Mouse (Mus musculus): Measurements from ENCODE around the gene Cbx2. TPM values are rescaled to one million over a fixed set of nuclear protein-coding genes. Genes with fewer than 3 reads are reported as not detected.
A peak's percentile ranks its signal among the peaks of the same experiment; 100 is the strongest.

Cbx2 gene
- polyA plus RNA-seq, 1 experiment from 2014 or later, result 3.0 TPM

- H3K9me3 ChIP-seq (replicated peaks), result no peaks in the 10 kb centered on the region
- 4% methylated on average over 34 of the region's 35 CpGs for WGBS (ENCODE audit: insufficient replicate concordance)
- ATAC-seq (ENCODE audit: insufficient read depth), result no peak
- H3K27ac ChIP-seq (replicated peaks), result no peak overlapping the region
- peak overlapping the region; percentile 22; the same call in 1 of the 2 replicates for H3K4me3 ChIP-seq (replicated peaks)
- peaks cover 48% of the 10 kb centered on the region for H3K4me1 ChIP-seq (replicated peaks)
- H3K4me2 ChIP-seq, result peak overlapping the region; percentile 53
- no peaks in the 10 kb centered on the region for H3K36me3 ChIP-seq (replicated peaks)
- no peak overlapping the region for H3K9ac ChIP-seq
- H3K27me3 ChIP-seq, result peaks cover 100% of the 10 kb centered on the region
These were observed 31.1 kb downstream of the Cbx2 start for GRCm38 (mm10) chr11:119053738-119054350.

GRCm38 (mm10) chr11:119054351-119055345 is 31.9 kb downstream of the Cbx2 start:
- Histone ChIP-seq H3K4me2 (peak overlapping the region; percentile 13), H3K9me3 (replicated peaks) (no peaks in the 10 kb centered on the region), H3K36me3 (replicated peaks) (no peaks in the 10 kb centered on the region), H3K27me3 (peaks cover 100% of the 10 kb centered on the region), H3K27ac (replicated peaks) (no peak overlapping the region), H3K4me1 (replicated peaks) (peaks cover 49% of the 10 kb centered on the region), H3K9ac (no peak overlapping the region), H3K4me3 (replicated peaks) (no peak overlapping the region)
- ATAC-seq (ENCODE audit: insufficient read depth), result no peak
- WGBS (ENCODE audit: insufficient replicate concordance), result 4% methylated on average over 47 of the region's 47 CpGs

GRCm38 (mm10) chr11:119055571-119056131 is 32.9 kb downstream of the Cbx2 start:
- H3K27ac ChIP-seq (replicated peaks), result no peak overlapping the region
- no peaks in the 10 kb centered on the region for H3K36me3 ChIP-seq (replicated peaks)
- H3K9ac ChIP-seq, result no peak overlapping the region
- no peaks in the 10 kb centered on the region for H3K9me3 ChIP-seq (replicated peaks)
- peaks cover 49% of the 10 kb centered on the region for H3K4me1 ChIP-seq (replicated peaks)
- H3K4me2 ChIP-seq, result peak overlapping the region; percentile 79
- H3K4me3 ChIP-seq (replicated peaks), result peak overlapping the region; percentile 55; the same call in 1 of the 2 replicates
- H3K27me3 ChIP-seq, result peaks cover 100% of the 10 kb centered on the region
- no peak for ATAC-seq (ENCODE audit: insufficient read depth)
- 1% methylated on average over 32 of the region's 32 CpGs for WGBS (ENCODE audit: insufficient replicate concordance)

GRCm38 (mm10) chr11:119056301-119057211 is 33.8 kb downstream of the Cbx2 start:
- H3K9me3 ChIP-seq (replicated peaks), result no peaks in the 10 kb centered on the region
- H3K36me3 ChIP-seq (replicated peaks), result no peaks in the 10 kb centered on the region
- H3K9ac ChIP-seq, result peak overlapping the region; percentile 39
- H3K4me1 ChIP-seq (replicated peaks), result peaks cover 49% of the 10 kb centered on the region
- H3K4me3 ChIP-seq (replicated peaks), result peak overlapping the region; percentile 55
- ATAC-seq (ENCODE audit: insufficient read depth), result no peak
- no peak overlapping the region for H3K27ac ChIP-seq (replicated peaks)
- WGBS (ENCODE audit: insufficient replicate concordance), result under 1% methylated on average over 65 of the region's 65 CpGs
- H3K27me3 ChIP-seq, result peaks cover 100% of the 10 kb centered on the region
- peak overlapping the region; percentile 79 for H3K4me2 ChIP-seq

- Histone ChIP-seq H3K4me3 (replicated peaks) (peak overlapping the region; percentile 55), H3K4me2 (peak overlapping the region; percentile 79), H3K27me3 (peaks cover 100% of the 10 kb centered on the region), H3K27ac (replicated peaks) (no peak overlapping the region), H3K9ac (no peak overlapping the region), H3K36me3 (replicated peaks) (no peaks in the 10 kb centered on the region), H3K9me3 (replicated peaks) (no peaks in the 10 kb centered on the region), H3K4me1 (replicated peaks) (peaks cover 44% of the 10 kb centered on the region)
- ATAC-seq (ENCODE audit: insufficient read depth), result no peak
- 2% methylated on average over 9 of the region's 9 CpGs for WGBS (ENCODE audit: insufficient replicate concordance)
These were observed 34.5 kb downstream of the Cbx2 start for GRCm38 (mm10) chr11:119057291-119057690.

- no peak overlapping the region for H3K27ac ChIP-seq (replicated peaks)
- ATAC-seq (ENCODE audit: insufficient read depth), result no peak
- peak overlapping the region; percentile 16 for H3K4me3 ChIP-seq (replicated peaks)
- no peaks in the 10 kb centered on the region for H3K36me3 ChIP-seq (replicated peaks)
- 3% methylated on average over 58 of the region's 58 CpGs for whole genome bisulfite sequencing (ENCODE audit: insufficient replicate concordance)
- H3K4me1 ChIP-seq (replicated peaks), result peaks cover 34% of the 10 kb centered on the region
- H3K9me3 ChIP-seq (replicated peaks), result no peaks in the 10 kb centered on the region
- no peak overlapping the region for H3K9ac ChIP-seq
- H3K4me2 ChIP-seq, result peak overlapping the region; percentile 79
- peaks cover 100% of the 10 kb centered on the region for H3K27me3 ChIP-seq
These were observed 35.6 kb downstream of the Cbx2 start for GRCm38 (mm10) chr11:119058041-119058995.

GRCm38 (mm10) chr11:119059256-119059655 is 36.5 kb downstream of the Cbx2 start:
- H3K4me2 ChIP-seq, result no peak overlapping the region

GRCm38 (mm10) chr11:119066841-119067240 is 44.1 kb downstream of the Cbx2 start:
- Histone ChIP-seq H3K4me1 (replicated peaks) (no peaks in the 10 kb centered on the region), H3K27ac (replicated peaks) (no peak overlapping the region), H3K4me2 (no peak overlapping the region), H3K36me3 (replicated peaks) (no peaks in the 10 kb centered on the region), H3K27me3 (peaks cover 42% of the 10 kb centered on the region), H3K9ac (no peak overlapping the region), H3K4me3 (replicated peaks) (no peak overlapping the region), H3K9me3 (replicated peaks) (no peaks in the 10 kb centered on the region)
- ATAC-seq (ENCODE audit: insufficient read depth), result no peak
- WGBS (ENCODE audit: insufficient replicate concordance), result 69% methylated on average over 8 of the region's 8 CpGs

More at GRCm38 (mm10) chr11:119059256-119059655, 36.5 kb downstream of the Cbx2 start:
- no peak overlapping the region for H3K9ac ChIP-seq
- ATAC-seq (ENCODE audit: insufficient read depth), result no peak
- H3K9me3 ChIP-seq (replicated peaks), result no peaks in the 10 kb centered on the region
- peaks cover 27% of the 10 kb centered on the region for H3K4me1 ChIP-seq (replicated peaks)
- H3K4me3 ChIP-seq (replicated peaks), result no peak overlapping the region
- 4% methylated on average over 3 of the region's 3 CpGs for WGBS (ENCODE audit: insufficient replicate concordance)
- no peak overlapping the region for H3K27ac ChIP-seq (replicated peaks)
- H3K36me3 ChIP-seq (replicated peaks), result no peaks in the 10 kb centered on the region
- H3K27me3 ChIP-seq, result peaks cover 99% of the 10 kb centered on the region

- Histone ChIP-seq H3K27me3 (peaks cover 33% of the 10 kb centered on the region), H3K9me3 (replicated peaks) (no peaks in the 10 kb centered on the region), H3K36me3 (replicated peaks) (no peaks in the 10 kb centered on the region), H3K4me2 (no peak overlapping the region), H3K27ac (replicated peaks) (no peak overlapping the region), H3K9ac (no peak overlapping the region), H3K4me1 (replicated peaks) (no peaks in the 10 kb centered on the region), H3K4me3 (replicated peaks) (no peak overlapping the region)
- 54% methylated on average over 7 of the region's 7 CpGs for WGBS (ENCODE audit: insufficient replicate concordance)
- no peak for ATAC-seq (ENCODE audit: insufficient read depth)
These were observed 49.5 kb downstream of the Cbx2 start for GRCm38 (mm10) chr11:119072239-119072638.

Measured in liver, embryonic 15.5 days (tissue).